Mouse (Mus musculus) kidney, adult 2 months (tissue): ENCODE data around the gene Gm12394.

ENCODE experiments used
- CTCF ChIP-seq: fragments of 200-500 bp; conservative IDR thresholded peaks from 2 replicates; pipeline ENCODE4 v1.5.1; 2011; ENCODE audit warnings: low read depth, mild to moderate bottlenecking, control low read depth, low read length, moderate library complexity, mixed read lengths; ENCODE audit not compliant: insufficient read depth, insufficient read length
- POLR2A ChIP-seq: fragments of 200-500 bp; IDR thresholded peaks from one replicate; pipeline ENCODE4 v1.6.1; 2011; ENCODE audit warnings: low read depth, low read length, control low read depth

DNA sequence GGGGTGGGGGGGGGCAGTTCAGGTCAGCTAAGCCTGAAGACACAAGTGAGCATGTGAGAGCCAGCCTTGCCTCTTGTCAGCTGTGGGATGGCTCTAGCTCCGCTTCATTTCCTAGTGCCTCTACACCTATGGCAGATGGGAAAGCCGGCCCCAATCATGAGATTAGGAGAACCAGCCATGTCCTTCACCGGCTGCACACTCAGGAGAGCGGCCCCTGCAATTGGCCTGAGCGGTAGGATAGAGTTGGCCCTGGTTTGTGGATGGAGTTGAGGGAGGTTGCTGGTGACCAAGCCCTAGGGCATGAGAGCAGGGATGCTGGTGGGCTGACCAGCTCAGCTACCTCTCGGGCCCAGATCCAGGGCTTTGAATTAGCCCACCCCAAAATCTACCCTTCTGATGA lies 32.2 kb upstream of the Gm12394 start:
- TF ChIP-seq CTCF (no peak), POLR2A (no peak)
